Mouse (Mus musculus) CH12.LX (cell line): ENCODE results near the gene Fgfr2.

Experiments used
- CTCF ChIP-seq, 2 experiments: IDR thresholded peaks in 1 of 2; conservative IDR thresholded peaks in 1 of 2; 2 replicates each; pipeline ENCODE4 v1.5.1; 2011 to 2012; ENCODE audit warnings: low read depth in 2 of 2, low read length in 2 of 2, improper control_type of control experiment in 1 of 2, inconsistent platforms in 1 of 2, mild to moderate bottlenecking in 1 of 2, moderate library complexity in 1 of 2
- EP300 ChIP-seq: IDR thresholded peaks from 2 replicates; pipeline ENCODE4 v1.6.1; 2011; ENCODE audit warnings: low read length, improper control_type of control experiment
- GABPA ChIP-seq: IDR thresholded peaks from 2 replicates; pipeline ENCODE4 v1.6.1; 2012; ENCODE audit warnings: low read depth, low read length, improper control_type of control experiment, inconsistent platforms; ENCODE audit not compliant: insufficient replicate concordance
- HCFC1 ChIP-seq: IDR thresholded peaks from 2 replicates; pipeline ENCODE4 v1.6.1; 2012; ENCODE audit warnings: low read depth, mild to moderate bottlenecking, inconsistent platforms, low read length, improper control_type of control experiment
- JUND ChIP-seq: conservative IDR thresholded peaks from 2 replicates; pipeline ENCODE4 v1.6.1; 2011; ENCODE audit warnings: low read depth, low read length, improper control_type of control experiment
- KAT2A ChIP-seq: IDR thresholded peaks from 2 replicates; pipeline ENCODE4 v1.6.1; 2012; ENCODE audit warnings: low read length, improper control_type of control experiment, inconsistent platforms; ENCODE audit not compliant: insufficient replicate concordance
- MAX ChIP-seq: IDR thresholded peaks from 2 replicates; pipeline ENCODE4 v1.6.1; 2011; ENCODE audit warnings: low read length, improper control_type of control experiment
- POLR2A ChIP-seq: IDR thresholded peaks from 2 replicates; pipeline ENCODE4 v1.6.1; 2011; ENCODE audit warnings: low read depth, mild to moderate bottlenecking, improper control_type of control experiment, low read length
- POLR2AphosphoS2 ChIP-seq: IDR thresholded peaks from 2 replicates; pipeline ENCODE4 v1.6.1; 2011; ENCODE audit warnings: low read depth, low read length, improper control_type of control experiment
- RCOR1 ChIP-seq: conservative IDR thresholded peaks from 2 replicates; pipeline ENCODE4 v1.6.1; 2012; ENCODE audit warnings: low read depth, mild to moderate bottlenecking, inconsistent platforms, low read length, improper control_type of control experiment
- SIN3A ChIP-seq: IDR thresholded peaks from 2 replicates; pipeline ENCODE4 v1.6.1; 2012; ENCODE audit warnings: low read length, improper control_type of control experiment, inconsistent platforms

- TF ChIP-seq CTCF (conservative IDR thresholded peaks at IDR 0.05 in 1 of 2, IDR thresholded peaks at IDR 0.05 in 1 of 2; ENCODE audit: low read depth in 2 of 2, low read length in 2 of 2) (no peak), KAT2A (no peak), GABPA (no peak), POLR2AphosphoS2 (no peak), MAX (no peak), POLR2A (no peak), JUND (no peak), RCOR1 (no peak), HCFC1 (no peak), EP300 (no peak), SIN3A (no peak)
Observed at GRCm38 (mm10) chr7:131303340-131303739, 1819.8 kb downstream of the Fgfr2 start.
